Mouse (Mus musculus) olfactory bulb, adult 2 months (tissue): Measurements from ENCODE around the gene 4930519P11Rik.

Source experiments
- CTCF ChIP-seq: fragments of 200-500 bp; IDR thresholded peaks from 2 replicates; pipeline ENCODE4 v1.5.1; 2012; ENCODE audit warnings: low read depth, mild to moderate bottlenecking, low read length, moderate library complexity; ENCODE audit not compliant: insufficient read depth
- POLR2A ChIP-seq: fragments of 200-500 bp; IDR thresholded peaks from 2 replicates; pipeline ENCODE4 v1.6.1; 2012; ENCODE audit warnings: mild to moderate bottlenecking, low read depth, low read length, moderate library complexity; ENCODE audit not compliant: insufficient read depth

DNA sequence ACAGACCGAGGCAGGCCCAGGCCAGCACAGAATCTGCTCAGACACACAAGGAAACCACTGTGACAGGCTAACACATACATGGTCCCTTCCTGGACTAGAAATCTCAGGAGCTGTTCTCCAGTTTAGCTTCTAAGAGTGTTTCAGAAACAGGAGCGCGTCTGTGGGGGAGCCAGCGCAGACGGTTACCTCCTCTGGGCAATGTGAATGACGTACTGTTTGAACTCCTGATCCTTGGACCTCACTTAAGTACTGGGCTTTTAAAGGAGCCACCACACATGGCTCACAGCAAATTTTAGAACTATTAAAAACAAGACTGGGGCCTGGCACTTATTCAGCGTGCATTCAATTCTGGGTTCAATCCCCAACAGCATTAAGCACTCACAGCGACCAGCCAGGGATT, 46.6 kb downstream of the 4930519P11Rik start:
- TF ChIP-seq CTCF (no peak), POLR2A (no peak)
